Mouse (Mus musculus) CH12.LX (cell line): ENCODE measurements at regions not wholly inside any gene's neighbourhood (a gene's known extent, or its start where the extent isn't known, plus 50 kb on each side); places are given as distances from the start of the nearest gene placed in this dataset.

Experiments
- CTCF ChIP-seq, 2 experiments: IDR thresholded peaks in 1 of 2; conservative IDR thresholded peaks in 1 of 2; 2 replicates each; pipeline ENCODE4 v1.5.1; 2011 to 2012; ENCODE audit warnings: low read depth in 2 of 2, low read length in 2 of 2, improper control_type of control experiment in 1 of 2, inconsistent platforms in 1 of 2, mild to moderate bottlenecking in 1 of 2, moderate library complexity in 1 of 2
- EP300 ChIP-seq: IDR thresholded peaks from 2 replicates; pipeline ENCODE4 v1.6.1; 2011; ENCODE audit warnings: low read length, improper control_type of control experiment
- TBP ChIP-seq: conservative IDR thresholded peaks from 2 replicates; pipeline ENCODE4 v1.6.1; 2011; ENCODE audit warnings: low read depth, low read length, improper control_type of control experiment

GRCm38 (mm10) chr9:90980023-90980802 lies 382.0 kb upstream of the Zic4 start:
- no peak for TF ChIP-seq TBP
- TF ChIP-seq CTCF (conservative IDR thresholded peaks at IDR 0.05 in 1 of 2, IDR thresholded peaks at IDR 0.05 in 1 of 2; ENCODE audit: low read depth in 2 of 2, low read length in 2 of 2), result no peak
- no peak for TF ChIP-seq EP300
